Mouse (Mus musculus) embryonic fibroblast, embryonic 13.5 days (primary cell): ENCODE measurements around the gene Trp53.

Experiments
- CTCF ChIP-seq: IDR thresholded peaks from 2 replicates; pipeline ENCODE4 v1.5.1; 2011; ENCODE audit warnings: mild to moderate bottlenecking, control low read depth, low read length, moderate library complexity, borderline replicate concordance; ENCODE audit not compliant: insufficient read depth
- POLR2A ChIP-seq: IDR thresholded peaks from 2 replicates; pipeline ENCODE4 v1.6.1; 2011; ENCODE audit warnings: low read depth, mild to moderate bottlenecking, control low read depth, low read length, moderate library complexity

DNA sequence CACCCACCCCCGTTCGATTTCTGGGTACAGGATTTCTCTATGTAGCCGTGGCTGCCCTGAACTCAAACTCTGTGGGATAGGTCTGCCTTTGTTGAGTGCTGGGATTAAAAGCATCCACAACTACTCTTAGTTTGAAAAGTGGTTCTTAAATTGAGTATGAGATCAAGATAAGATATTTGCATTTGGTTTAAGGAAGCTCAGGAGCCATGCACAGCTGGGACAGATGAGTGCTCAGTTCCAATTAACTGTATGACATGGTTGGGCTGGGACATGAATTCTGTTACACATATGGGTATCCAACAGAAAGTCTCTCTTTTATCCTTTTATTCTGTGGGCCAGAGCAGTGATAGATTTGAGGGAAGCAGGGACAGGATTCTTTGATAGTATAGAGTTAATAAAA, 55.3 kb downstream of the Trp53 start:
- no peak for TF ChIP-seq CTCF
- TF ChIP-seq POLR2A = no peak
